Mouse (Mus musculus) cerebellum, adult 8-10 months (tissue): Measurements from ENCODE around the gene Megf8.
"Not testable (repeated sequence)": the region's sequence is repeated elsewhere in the genome, so short reads cannot be mapped to it uniquely, and the experiment has no call there.

Experiments used
- DNase-seq: peaks from one replicate; pipeline ENCODE4 v3.0.0; 2022

The Megf8 gene

DNA sequence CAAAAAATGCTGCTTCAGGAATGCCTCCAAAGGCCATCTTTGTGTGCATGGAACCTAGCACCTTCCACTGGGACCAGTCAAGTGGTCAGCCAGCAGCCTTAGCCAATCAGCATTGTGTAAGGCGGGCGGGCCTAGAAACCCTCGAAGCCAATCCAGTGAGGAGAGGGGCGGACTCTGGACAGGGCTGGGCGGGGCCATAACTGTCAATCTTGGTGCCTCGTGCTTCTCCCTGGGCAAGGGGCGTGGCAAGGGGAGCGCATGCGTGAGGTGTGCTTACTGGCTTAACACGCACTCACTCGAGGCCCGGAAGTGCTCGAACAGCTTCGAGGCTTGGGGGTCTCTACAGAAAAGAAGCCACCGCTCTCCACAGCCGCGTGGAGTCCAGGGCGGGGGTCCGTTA is 15.9 kb upstream of the Megf8 start, which contains the start of gene Prr19:
Gene Prr19, plus strand, starts transcription at position 349 of the 400 bp plus-strand sequence.
- no peak for DNase-seq

DNA sequence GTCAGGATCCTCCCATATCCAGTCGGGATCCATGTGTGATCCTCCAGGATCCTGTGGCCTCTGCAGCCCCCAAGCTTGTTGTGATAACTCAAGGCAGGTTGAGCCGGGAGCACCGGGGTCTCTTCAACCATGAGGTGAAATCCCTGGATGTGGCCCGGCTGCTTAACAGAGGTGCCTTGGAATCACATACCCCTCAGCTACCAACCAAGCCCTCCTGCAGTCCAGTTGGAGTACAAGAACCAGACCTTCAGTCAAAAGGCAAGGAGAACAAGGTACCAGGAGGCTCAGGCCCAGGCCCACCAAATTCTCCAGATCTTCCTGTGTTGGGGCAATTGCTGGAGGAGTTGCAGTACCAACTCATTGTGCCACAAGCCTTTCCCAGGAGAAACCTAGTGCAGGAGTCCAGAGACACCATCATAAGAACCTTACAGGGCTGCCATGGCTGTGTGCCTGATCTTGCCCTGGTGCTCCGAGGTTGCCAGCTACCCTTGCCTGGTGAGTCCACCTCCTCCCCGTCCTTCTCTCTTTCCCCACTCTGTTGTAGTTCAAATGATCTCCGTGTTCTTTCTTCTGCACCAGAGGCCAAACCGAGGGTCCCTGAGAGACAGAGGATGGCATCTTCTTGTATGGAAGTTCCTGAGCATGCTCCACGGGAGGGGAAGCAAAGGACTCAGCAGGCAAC is 13.8 kb upstream of the Megf8 start:
- no peak for DNase-seq

DNA sequence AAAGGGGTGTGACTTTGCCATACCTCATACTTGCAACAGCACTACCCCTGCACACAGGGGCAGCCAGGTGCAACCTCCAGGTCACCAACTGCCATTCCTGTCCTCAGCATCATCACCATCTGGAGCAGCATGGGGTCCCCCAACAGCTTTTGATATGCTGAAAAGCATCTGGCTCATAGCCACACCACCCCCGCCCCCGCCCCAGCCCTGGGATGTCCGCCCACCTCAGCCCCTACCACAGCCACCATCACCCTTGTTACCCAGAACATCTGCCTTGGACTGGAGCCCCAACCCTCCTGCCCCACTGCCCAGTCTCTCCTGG is 13.3 kb upstream of the Megf8 start:
- DNase-seq: no peak

DNA sequence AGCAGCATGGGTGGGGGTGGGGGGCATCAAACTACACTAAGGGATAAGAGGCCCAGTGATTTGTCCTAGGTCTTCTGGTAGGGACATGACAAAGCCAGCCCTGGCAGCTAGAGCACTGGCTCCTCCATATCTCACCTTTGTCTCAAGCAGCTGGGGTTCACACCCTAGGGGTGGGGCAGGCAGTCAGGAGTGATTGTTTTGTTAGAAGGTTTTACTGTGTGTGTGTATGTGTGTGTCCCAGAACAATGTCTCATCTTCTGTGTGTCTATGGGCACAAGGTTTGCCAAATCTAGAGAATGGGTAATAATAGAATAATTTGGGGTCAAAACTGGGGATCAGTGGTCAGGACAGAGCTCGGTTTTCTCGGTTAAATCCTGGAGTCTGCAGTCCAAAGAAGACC is 11.5 kb upstream of the Megf8 start:
- DNase-seq: no peak

DNA sequence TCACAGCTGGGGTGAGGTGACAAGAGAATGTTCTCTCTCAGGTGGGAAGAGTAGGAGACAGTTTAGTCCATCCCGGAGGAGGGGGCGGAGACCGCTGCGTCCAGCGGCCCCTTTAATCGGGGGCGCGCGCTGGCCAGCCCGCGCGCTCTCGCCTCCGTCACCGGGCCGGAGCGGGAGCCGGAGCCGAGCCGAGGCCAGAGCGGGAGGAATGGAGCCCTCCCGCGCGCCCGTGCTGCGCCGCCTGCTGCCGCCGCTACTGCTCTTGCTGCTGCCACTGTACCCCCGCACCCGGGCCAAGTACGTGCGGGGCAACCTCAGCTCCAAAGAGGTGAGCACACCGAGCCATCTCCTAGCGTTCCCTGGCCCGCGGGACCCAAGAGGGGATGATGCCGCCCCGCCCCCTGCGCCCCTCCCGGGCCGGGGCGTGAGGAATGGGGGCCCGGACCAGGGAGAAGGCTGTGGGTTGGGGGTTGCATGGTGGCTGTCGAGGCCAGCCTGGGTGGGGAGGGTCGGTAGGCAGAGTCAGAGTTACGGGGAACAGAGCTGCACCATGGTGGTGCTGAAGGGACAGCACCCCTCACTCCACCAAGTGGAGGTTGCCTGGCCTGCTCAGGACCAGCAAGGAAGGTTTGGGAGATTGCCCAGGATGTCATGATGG is 10.9 kb upstream of the Megf8 start, which contains the start of gene Tmem145:
Gene Tmem145, plus strand, starts transcription at position 151 of the 658 bp plus-strand sequence.
- peak; percentile 70 for DNase-seq

DNA sequence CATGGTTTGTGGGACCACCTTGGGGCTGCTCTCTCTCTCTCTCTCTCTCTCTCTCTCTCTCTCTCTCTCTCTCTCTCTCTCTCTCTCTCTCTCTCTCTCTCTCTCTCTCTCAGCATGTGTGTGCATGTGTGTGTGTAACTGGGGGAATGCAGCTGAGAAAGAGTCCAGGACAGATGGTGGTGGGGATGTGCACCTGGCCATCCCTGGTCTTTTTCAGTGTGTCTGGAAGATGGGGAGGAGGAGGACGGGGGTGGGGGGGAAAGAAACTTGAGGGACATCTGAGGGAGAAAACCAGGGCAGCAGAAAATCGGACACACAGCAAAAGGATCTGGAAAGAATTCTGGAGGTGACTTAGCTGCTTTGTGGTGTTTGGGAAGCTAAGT is 10.4 kb upstream of the Megf8 start:
- DNase-seq: no peak

DNA sequence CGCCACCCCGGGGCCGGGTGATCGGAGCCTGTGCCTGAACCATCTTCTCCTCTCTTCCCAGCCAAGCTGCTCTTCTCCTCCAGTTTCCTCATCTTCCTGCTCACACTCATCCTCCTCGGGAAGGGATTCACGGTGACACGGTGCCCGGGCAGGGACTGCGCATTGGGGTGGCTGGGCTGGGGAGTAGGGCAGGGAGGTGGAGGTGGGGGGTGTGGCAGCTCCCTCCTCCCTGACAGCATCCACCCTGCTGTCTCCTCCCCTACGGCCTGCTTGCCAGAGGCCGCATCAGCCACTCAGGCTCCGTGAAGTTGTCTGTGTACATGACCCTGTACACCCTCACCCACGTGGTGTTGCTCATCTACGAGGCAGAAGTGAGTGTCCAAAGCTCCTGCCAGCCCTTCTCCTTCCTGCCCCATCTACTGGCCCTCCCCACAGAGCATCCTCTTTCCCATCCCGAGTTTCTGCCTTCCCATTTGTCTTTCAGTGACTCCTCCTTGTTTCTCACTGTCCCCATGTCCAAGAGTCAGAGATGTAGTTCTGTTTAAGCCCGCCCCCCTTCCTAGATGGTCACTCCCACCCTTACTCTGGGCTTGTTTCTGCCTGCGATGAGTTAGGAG is 8.2 kb upstream of the Megf8 start:
- no peak for DNase-seq

DNA sequence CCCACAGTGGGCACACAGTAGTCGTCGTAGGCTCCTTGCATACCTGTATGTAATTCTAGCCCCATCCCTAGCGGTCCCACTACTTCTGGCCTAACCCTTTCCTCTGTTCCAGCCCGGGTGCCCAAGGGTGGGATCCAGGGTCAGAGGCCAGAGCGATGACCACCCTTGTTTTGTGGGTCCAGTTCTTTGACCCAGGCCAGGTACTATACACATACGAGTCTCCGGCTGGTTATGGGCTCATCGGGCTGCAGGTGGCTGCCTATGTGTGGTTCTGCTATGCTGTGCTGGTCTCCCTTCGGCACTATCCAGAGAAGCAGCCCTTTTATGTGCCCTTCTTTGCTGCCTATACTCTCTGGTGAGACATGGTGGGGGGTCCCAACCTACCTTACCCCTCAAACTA is 7.5 kb upstream of the Megf8 start:
- DNase-seq: no peak

DNA sequence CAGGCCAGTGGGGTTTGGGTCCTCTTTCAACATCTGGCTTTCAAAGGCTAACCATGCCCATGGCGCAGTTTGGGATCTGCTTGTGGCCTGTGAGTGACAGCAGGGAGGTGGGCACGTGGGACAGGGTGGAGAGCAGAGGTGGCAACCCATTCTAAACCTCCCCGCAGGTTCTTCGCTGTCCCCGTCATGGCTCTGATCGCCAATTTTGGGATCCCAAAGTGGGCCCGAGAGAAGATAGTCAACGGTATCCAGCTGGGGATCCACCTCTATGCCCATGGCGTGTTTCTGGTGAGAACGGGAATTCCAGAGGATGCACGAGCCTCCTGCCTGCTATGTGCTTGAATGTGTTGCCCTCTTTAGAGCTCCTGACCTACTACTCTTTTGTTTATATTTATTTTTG is 5.8 kb upstream of the Megf8 start:
- no peak for DNase-seq

DNA sequence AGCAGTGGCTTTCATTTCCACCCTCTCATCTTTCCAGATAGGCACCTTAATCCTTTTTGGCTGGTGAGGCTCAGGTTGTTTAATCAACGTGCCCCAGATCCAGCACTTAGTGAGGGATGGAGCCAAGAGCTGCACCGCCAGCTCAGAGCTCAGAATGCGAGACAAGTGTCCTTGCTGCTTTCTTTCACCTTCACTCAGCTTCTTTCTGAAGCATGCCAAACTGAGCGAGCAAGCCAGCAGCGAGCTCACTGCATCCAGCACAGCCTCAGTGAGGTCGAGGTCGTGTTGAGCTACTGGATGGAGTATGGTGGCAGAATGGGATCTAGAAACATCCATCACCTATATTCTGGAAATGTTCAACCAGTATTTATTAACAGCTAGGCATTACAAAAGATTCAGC is 3.6 kb upstream of the Megf8 start:
- DNase-seq: no peak

DNA sequence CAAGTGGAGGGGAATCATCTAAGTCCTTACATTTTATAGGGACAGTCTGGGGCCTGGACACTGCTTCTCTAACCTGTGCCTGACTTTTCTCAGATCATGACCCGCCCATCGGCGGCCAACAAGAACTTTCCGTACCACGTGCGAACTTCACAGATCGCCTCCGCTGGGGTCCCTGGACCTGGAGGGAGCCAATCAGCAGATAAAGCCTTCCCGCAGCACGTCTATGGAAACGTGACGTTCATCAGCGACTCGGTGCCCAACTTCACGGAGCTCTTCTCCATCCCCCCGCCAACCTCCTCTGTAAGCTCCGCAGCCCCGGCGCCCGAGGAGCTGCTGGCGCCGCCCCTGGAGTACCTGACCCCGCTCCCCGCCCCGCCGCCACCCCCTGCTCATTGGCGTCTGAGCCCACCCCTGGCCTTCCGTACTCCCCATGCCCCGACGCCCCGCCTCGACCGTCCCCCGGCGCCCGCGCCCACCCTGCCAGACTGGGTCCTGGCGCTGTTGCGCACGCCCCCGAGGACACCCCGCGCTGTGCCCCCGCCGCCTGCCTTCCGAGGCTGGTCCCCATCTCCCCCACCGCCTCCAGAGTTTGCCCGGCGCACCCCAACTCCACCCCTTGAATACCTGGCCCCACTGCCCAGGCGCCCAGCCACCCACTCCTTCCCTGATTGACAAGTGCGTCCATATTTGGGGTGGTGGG is 2.2 kb upstream of the Megf8 start:
- DNase-seq: no peak

DNA sequence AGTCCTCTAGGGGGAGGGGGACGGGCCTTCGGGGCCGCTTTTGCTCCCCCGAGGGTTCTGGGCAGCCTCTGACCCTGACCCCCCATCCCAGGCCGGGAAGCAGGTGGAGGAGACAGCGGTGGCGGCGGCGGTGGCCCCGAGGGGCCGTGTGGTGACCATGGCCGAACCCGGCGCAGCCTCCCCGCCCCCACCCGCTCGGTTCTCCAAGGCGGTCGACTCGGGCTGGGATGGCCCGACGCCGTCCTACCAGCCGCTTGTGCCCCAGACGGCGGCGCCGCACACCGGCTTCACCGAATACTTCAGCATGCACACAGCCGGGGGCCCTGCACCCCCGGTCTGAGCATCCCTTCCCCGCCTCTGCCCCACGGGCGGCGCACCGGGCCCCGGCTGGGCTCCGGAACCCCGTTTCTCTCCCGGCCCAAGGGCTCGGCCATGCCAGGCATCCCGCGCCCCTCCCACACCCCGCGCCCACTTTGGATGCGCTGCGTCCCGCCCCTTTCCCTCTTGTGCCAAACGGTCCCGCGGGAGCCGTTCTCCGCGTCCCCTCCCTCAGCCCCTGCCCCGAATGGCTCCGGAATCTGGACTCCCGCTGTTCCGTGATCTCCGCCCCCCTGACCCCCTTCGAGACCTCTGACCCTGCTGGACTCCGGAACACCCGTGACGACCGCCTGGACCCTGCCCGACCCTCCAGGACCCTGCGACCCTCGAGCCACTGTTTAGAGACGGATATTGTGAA is 1.5 kb upstream of the Megf8 start:
- peak; percentile 59 for DNase-seq

DNA sequence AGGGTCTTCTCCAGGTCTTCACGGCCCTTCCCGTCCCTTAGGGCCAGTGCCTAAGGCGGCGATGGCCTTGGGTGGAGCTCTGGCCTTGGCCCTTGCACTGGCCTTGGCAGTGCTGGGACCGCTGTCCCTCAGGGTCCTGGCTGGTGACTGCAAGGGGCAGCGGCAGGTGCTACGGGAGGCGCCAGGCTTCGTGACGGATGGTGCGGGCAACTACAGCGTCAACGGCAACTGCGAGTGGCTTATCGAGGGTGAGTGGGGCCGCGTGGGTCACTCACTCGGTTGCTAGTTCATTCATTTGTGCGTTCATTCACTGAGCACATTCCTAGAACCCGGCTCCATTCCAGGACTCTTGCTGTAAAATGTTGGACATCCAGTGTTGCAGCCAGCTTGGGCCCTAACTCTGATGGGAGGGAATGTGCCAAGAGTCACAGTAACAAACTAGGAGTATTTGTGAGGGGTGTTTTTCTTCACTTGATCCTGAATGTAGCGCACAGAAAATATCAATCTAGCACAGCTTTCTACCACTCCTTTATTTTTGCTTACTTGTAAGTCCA is 559 bp downstream of the Megf8 start:
- DNase-seq: peak; percentile 58

DNA sequence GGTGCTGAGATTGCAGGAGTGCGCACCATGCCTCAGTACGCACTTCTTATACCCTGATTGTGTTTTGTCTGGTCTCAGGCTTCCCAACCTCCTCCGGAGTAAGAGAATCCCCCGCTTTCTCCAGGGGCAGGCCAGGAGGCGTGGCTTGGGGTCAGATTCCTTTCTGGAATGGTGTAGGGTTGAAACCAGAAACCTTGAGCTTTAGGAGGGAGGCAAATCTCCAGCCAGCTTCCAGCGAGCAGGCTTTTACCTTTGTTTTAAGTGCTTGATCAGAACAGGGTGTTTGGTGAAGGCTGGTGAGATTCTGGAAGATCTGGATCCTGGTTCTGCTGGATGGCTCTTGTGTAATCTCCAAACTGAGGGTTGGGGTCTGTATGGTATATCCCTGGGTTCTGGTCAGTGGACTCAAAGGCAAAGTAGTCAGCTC is 5.1 kb downstream of the Megf8 start:
- no peak for DNase-seq

DNA sequence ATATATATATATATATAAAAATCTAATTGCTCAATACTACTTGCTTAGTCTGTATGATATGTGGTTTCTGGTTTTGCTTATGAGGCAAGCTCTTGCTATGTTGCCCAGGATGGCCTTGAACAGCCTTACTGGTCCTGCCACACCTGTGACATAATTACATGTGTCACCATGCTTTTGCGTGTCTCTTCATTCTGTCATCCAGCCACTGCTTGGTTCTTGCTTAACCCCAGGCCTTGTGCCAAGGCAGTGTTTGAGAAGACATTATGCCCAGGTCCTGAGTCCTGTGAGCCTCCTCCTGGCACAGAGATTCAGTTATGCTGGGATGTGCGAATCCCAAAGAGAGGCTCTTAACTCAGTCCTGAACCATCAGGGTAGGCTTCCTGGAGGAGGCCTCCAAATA is 6.3 kb downstream of the Megf8 start:
- no peak for DNase-seq

DNA sequence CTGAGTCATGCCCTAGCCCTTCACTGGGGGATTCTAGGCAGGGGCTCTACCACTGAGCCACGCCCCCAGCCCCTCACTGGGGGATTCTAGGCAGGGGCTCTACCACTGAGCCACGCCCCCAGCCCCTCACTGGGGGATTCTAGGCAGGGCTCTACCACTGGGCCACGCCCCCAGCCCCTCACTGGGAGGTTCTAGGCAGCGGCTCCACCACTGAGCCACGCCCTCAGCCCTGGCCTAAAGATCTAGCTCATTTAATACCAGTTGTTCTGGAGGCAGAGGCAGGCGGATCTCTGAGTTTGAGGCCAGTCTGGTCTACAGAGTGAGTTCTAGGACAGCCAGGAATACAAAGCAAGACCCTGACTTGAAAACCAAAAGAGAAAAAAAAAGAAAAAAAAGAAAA is 8.5 kb downstream of the Megf8 start:
- DNase-seq: not testable (repeated sequence)

DNA sequence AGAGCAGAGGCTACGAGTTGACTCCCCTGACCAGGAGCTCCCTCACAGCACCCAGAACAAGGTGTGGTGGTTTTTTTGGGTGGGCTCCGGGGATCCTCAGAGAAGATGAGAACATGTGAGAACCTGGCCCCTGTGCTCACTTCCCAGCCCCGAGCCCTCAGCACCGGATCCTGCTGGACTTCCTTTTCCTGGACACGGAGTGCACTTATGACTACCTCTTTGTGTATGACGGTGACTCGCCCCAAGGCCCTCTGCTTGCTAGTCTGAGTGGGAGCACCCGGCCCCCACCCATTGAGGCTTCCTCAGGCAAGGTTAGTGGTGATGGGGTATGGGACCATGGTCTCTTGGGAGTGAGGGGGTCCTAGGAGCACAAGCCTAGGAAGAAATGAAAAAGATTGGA is 9.3 kb downstream of the Megf8 start:
- DNase-seq: no peak

DNA sequence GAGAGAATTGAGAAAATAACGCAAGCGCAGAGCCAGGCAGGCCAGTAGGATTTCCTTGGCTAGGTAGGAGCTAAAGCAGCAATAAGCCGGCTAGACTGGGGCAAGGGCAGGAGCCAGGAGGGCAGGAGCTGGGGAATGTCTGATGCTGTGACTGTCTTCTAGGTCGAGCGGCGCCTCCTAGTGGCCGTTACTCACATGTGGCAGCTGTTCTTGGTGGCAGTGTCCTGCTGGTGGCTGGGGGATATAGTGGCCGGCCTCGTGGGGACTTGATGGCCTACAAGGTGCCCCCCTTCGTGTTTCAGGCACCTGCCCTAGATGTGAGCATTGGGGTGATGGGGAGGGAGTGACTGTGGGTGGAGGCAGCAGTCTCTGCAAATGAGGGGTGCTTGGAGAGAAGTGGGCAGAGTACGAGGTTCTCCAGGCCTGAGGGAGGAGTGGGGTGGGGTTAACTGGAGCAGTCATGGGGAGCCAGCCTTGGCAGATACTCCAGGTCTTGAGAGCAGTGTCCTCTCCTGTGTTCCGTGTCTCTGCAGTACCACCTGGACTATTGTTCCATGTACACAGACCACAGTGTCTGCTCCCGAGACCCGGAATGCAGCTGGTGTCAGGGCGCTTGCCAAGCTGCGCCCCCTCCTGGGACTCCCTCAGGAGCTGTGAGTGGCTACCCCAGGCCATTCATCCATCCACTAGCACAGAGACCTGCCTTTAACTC is 16.8 kb downstream of the Megf8 start:
- peak; percentile 60 for DNase-seq

DNA sequence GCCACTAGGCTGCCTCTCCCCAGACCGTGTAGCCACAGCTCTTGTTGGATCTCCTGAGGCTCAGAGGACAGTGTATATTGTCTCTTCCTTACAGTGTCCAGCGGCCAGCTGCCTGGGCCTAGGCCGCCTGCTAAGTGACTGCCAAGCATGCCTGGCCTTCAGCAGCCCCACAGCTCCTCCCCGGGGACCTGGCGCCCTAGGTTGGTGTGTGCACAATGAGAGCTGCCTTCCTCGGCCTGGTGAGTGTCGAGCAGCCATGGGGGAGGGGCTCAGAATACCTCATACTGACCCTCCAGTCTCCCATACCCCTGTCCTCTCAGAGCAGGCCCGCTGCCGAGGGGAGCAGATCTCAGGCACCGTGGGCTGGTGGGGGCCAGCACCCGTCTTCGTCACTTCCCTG is 17.5 kb downstream of the Megf8 start:
- no peak for DNase-seq

DNA sequence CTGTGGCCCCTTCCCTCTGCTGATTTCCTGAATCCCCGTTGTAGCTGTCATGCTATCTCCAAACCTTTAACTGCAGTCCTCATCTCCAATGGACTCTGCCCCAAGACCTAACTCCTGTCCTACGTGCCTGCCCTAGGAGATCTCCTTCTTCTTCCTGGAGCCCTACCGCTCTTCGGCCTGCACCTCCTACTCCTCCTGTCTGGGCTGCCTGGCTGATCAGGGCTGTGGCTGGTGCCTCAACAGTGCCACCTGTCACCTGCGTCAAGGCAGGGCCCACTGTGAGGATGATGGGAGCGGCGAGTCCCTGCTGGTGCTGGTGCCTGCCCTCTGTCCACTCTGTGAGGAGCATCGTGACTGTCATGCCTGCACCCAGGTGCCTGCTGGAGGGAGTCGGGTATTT is 22.4 kb downstream of the Megf8 start:
- no peak for DNase-seq

DNA sequence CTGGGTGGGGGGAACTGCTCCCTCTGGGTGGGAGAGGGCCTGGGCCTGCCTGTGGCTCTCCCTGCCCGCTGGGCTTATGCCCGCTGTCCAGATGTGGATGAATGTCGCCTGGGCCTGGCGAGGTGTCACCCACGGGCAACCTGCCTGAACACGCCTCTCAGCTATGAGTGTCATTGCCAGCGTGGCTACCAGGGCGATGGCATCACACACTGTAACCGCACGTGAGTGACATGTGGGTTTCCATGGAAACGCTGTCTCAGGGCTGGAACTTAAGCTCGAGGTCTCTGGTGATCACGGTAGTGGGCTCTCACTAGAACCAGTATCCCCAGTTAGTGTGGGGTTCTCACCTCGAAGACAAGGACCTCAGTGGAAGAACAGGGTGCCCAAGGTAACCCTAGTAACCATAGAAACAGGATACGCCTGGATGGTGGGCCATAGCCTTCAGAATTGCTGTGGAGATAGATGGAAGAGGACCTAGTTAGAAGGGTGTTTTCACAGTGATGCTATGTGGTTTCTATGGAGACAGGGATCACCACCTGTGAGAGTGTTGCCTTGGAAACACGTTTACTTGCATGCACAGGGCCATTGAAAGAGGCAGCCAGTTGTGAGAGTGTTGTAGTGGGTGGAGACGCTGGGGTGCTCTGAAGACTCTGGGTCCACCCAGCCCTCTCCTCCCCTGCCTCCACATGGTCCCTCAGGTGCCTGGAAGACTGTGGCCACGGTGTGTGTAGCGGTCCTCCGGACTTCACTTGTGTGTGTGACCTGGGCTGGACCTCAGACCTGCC is 24.2 kb downstream of the Megf8 start:
- DNase-seq: no peak
